ENCODE assay signal across 18 mouse cellular contexts in genomic region chr4:44816584-44816983, GRCm38 (mm10).
A peak's percentile ranks its signal among the peaks of the same experiment; 100 is the strongest.
DNase-seq lines count a peak whose midpoint lies in the region; ATAC-seq and TF ChIP-seq lines count a peak whose summit lies in the region.
"Had no signal": no experiment of that assay in that cellular context is flagged by ENCODE, and none has a peak within 500 bp of the region (broad histone marks: within the 10 kb centered on the region; RNA-seq: fewer than 3 reads in every experiment).

No protein-coding gene starts in this region.

- no peak for TF ChIP-seq RAD21 in CH12.LX (IDR thresholded peaks at IDR 0.05; ENCODE audit: low read depth, low read length)

- no peak overlapping the region for H3K4me3 ChIP-seq in CH12.LX (replicated peaks in 1 of 3; ENCODE audit: low read depth in 2 of 3, low read length in 2 of 3, poor library complexity in 1 of 3)
- no peak overlapping the region for H3K4me3 ChIP-seq in midbrain, embryonic 14.5 days (replicated peaks; ENCODE audit: low read depth, low read length)
- H3K4me3 ChIP-seq in midbrain, embryonic 10.5 days = no peak overlapping the region
- H3K4me3 ChIP-seq: embryonic facial prominence, embryonic 10.5 days; forebrain, embryonic 13.5 days; heart, embryonic 12.5 days; hindbrain, embryonic 10.5 days had no signal

- peaks cover 0 to 51% of the 10 kb centered on the region in 2 experiments; a peak in 2 of 4 replicates for H3K4me1 ChIP-seq in CH12.LX (ENCODE audit: control insufficient read depth in 1 of 2, insufficient read depth in 2 of 2)
- no peaks in the 10 kb centered on the region for H3K4me1 ChIP-seq in midbrain, embryonic 14.5 days (ENCODE audit: control insufficient read depth, insufficient read depth, low read length)
- H3K4me1 ChIP-seq in midbrain, embryonic 10.5 days = peaks cover 18% of the 10 kb centered on the region
- H3K4me1 ChIP-seq: forebrain, embryonic 13.5 days had no signal

- in situ Hi-C loops in CH12.LX (cut with MboI; ENCODE audit: low pct_ligation_motif_present, low pct_unique_long_range_greater_than_20kb, low sequenced_read_pairs) = no loop called here

- no peaks in the 10 kb centered on the region for H3K9me3 ChIP-seq in CH12.LX (replicated peaks; ENCODE audit: low read length)
- no peaks in the 10 kb centered on the region for H3K9me3 ChIP-seq in midbrain, embryonic 14.5 days (ENCODE audit: control insufficient read depth, low read length)
- no peaks in the 10 kb centered on the region for H3K9me3 ChIP-seq in midbrain, embryonic 10.5 days (replicated peaks)
- H3K9me3 ChIP-seq: embryonic facial prominence, embryonic 10.5 days; forebrain, embryonic 13.5 days; heart, embryonic 12.5 days; hindbrain, embryonic 10.5 days had no signal

- no peaks in the 10 kb centered on the region for H3K27me3 ChIP-seq in CH12.LX (replicated peaks)
- H3K27me3 ChIP-seq in midbrain, embryonic 14.5 days (ENCODE audit: control insufficient read depth, insufficient read depth, low read length) = no peaks in the 10 kb centered on the region
- H3K27me3 ChIP-seq in midbrain, embryonic 10.5 days (ENCODE audit: low read depth, poor library complexity, severe bottlenecking) = no peaks in the 10 kb centered on the region
- H3K27me3 ChIP-seq: forebrain, embryonic 13.5 days; heart, embryonic 12.5 days had no signal

- H3K36me3 ChIP-seq in CH12.LX (replicated peaks in 1 of 2; ENCODE audit: control insufficient read depth in 1 of 2, insufficient read depth in 1 of 2, low read length in 1 of 2) = peaks cover 3 to 34% of the 10 kb centered on the region in 2 experiments
- no peaks in the 10 kb centered on the region for H3K36me3 ChIP-seq in midbrain, embryonic 14.5 days (ENCODE audit: control insufficient read depth, insufficient read depth, low read length)
- H3K36me3 ChIP-seq in midbrain, embryonic 10.5 days = no peaks in the 10 kb centered on the region
- H3K36me3 ChIP-seq: embryonic facial prominence, embryonic 10.5 days; heart, embryonic 12.5 days; hindbrain, embryonic 10.5 days had no signal

- no peak overlapping the region for H3K4me2 ChIP-seq in CH12.LX (ENCODE audit: insufficient read depth, low read depth, poor library complexity, severe bottlenecking)
- no peak overlapping the region for H3K4me2 ChIP-seq in midbrain, embryonic 14.5 days (ENCODE audit: low read length)
- H3K4me2 ChIP-seq: forebrain, embryonic 13.5 days; heart, embryonic 12.5 days; hindbrain, embryonic 14.5 days had no signal

- TF ChIP-seq EP300 in CH12.LX (IDR thresholded peaks at IDR 0.05; ENCODE audit: low read length) = no peak

- TF ChIP-seq POLR2A in CH12.LX (IDR thresholded peaks at IDR 0.05; ENCODE audit: low read depth, low read length) = no peak

- no peak overlapping the region for H3K9ac ChIP-seq in CH12.LX (ENCODE audit: insufficient read depth, low read depth)
- H3K9ac ChIP-seq in midbrain, embryonic 14.5 days (replicated peaks; ENCODE audit: low read length) = no peak overlapping the region
- H3K9ac ChIP-seq: forebrain, embryonic 13.5 days; forebrain, postnatal 0 days; heart, embryonic 12.5 days; hindbrain, embryonic 14.5 days had no signal

- dilution Hi-C loops in CH12.LX (cut with MboI; ENCODE audit: extremely low pct_ligation_motif_present, extremely low pct_unique_long_range_greater_than_20kb, low sequenced_read_pairs) = no loop called here

- WGBS in midbrain, embryonic 14.5 days = 82% methylated on average over 7 of the region's 7 CpGs
- 83% methylated on average over 7 of the region's 7 CpGs for WGBS in midbrain, embryonic 10.5 days

- ATAC-seq in common myeloid progenitor, adult 5-6 weeks (replicated peaks; ENCODE audit: low read depth, poor library complexity, severe bottlenecking) = peak; percentile 78
- ATAC-seq in monocyte, adult 5-6 weeks (replicated peaks; ENCODE audit: insufficient number of reproducible peaks, low FRiP score, low TSS enrichment, poor library complexity, severe bottlenecking) = 0 out of 2 replicates have a peak, but pooled peaks have one; percentile 27
- no peak for ATAC-seq in midbrain, embryonic 14.5 days (ENCODE audit: low FRiP score, low TSS enrichment)
- ATAC-seq: CD4-positive, CD25-positive, alpha-beta regulatory T cell, adult 4 months; forebrain, embryonic 13.5 days; forebrain, postnatal 0 days had no signal

- no peak for TF ChIP-seq CTCF in CH12.LX (conservative IDR thresholded peaks at IDR 0.05 in 1 of 2, IDR thresholded peaks at IDR 0.05 in 1 of 2; ENCODE audit: low read depth in 2 of 2, low read length in 2 of 2)

- no peak overlapping the region for H3K27ac ChIP-seq in CH12.LX (ENCODE audit: insufficient read depth, low read depth)
- no peak overlapping the region for H3K27ac ChIP-seq in midbrain, embryonic 14.5 days (replicated peaks; ENCODE audit: low read depth, low read length)
- no peak overlapping the region for H3K27ac ChIP-seq in midbrain, embryonic 10.5 days (replicated peaks)
- H3K27ac ChIP-seq: embryonic facial prominence, embryonic 10.5 days; forebrain, embryonic 13.5 days; hindbrain, embryonic 10.5 days; hindbrain, embryonic 14.5 days had no signal

- H3K79me2 ChIP-seq in CH12.LX (replicated peaks; ENCODE audit: control insufficient read depth, extremely low read depth, insufficient read depth, poor library complexity, severe bottlenecking) = no peaks in the 10 kb centered on the region; the same call in none of the 2 replicates

- peak; percentile 35 for DNase-seq in CH12.LX (ENCODE audit: extremely low read depth)
- no peak for DNase-seq in adrenal gland, postnatal 14 days
- DNase-seq in midbrain, embryonic 14.5 days = no peak
- DNase-seq in midbrain, embryonic 10.5 days (ENCODE audit: low spot score) = no peak
- DNase-seq: adrenal gland, adult 2 months; cerebellum, adult 11-12 months; cerebellum, adult 9-10 months; cerebellum, postnatal 25 days; forebrain, postnatal 0 days; gastrocnemius, postnatal 14 days had no signal

TF ChIP-seq in CH12.LX, 34 proteins besides CTCF, POLR2A, EP300 and RAD21:
- TF ChIP-seq HCFC1 (IDR thresholded peaks at IDR 0.05; ENCODE audit: low read depth, low read length) (no peak), USF1 (IDR thresholded peaks at IDR 0.05; ENCODE audit: low read depth, low read length) (no peak), JUN (IDR thresholded peaks at IDR 0.05; ENCODE audit: insufficient read depth, low read depth, low read length) (no peak), UBTF (IDR thresholded peaks at IDR 0.05; ENCODE audit: low read depth, low read length) (no peak), MAFK (IDR thresholded peaks at IDR 0.05; ENCODE audit: insufficient replicate concordance, low read length) (no peak), ZKSCAN1 (IDR thresholded peaks at IDR 0.05; ENCODE audit: borderline replicate concordance, low read depth, low read length) (no peak), ZMIZ1 (IDR thresholded peaks at IDR 0.05; ENCODE audit: low read depth, low read length) (no peak), NELFE (IDR thresholded peaks at IDR 0.05; ENCODE audit: low read depth, low read length) (no peak), RCOR1 (conservative IDR thresholded peaks at IDR 0.05; ENCODE audit: low read depth, low read length) (no peak), MYC (IDR thresholded peaks at IDR 0.05; ENCODE audit: low read depth, low read length) (no peak), USF2 (conservative IDR thresholded peaks at IDR 0.05; ENCODE audit: low read depth, low read length) (no peak), GABPA (IDR thresholded peaks at IDR 0.05; ENCODE audit: insufficient replicate concordance, low read depth, low read length) (no peak), ZC3H11A (IDR thresholded peaks at IDR 0.05; ENCODE audit: low read depth, low read length) (no peak), ETS1 (conservative IDR thresholded peaks at IDR 0.05; ENCODE audit: low read depth, low read length) (no peak), MAX (IDR thresholded peaks at IDR 0.05; ENCODE audit: low read length) (no peak), E2F4 (IDR thresholded peaks at IDR 0.05; ENCODE audit: insufficient replicate concordance, low read depth, low read length) (no peak)
